Mouse (Mus musculus) heart, postnatal 0 days (tissue): ENCODE results near the gene Gm8439. TPM values are rescaled to one million over a fixed set of nuclear protein-coding genes. Genes with fewer than 3 reads are reported as not detected.

Source experiments
- ATAC-seq: fragments of 200-750 bp; cut with Nextera tagmentation; 2 replicates; pipeline ENCODE4 v1.8.0; 2017; ENCODE audit warnings: low read depth, moderate number of reproducible peaks, moderate library complexity; ENCODE audit not compliant: insufficient read depth
- DNase-seq: peaks from one replicate; pipeline ENCODE4 v3.0.0-alpha.2; 2016; ENCODE audit warnings: low spot score
- H3K27ac ChIP-seq: fragments of 300-500 bp; sonication (generic); 2 replicates; pipeline ENCODE4 v1.5.1; 2014; ENCODE audit warnings: low read depth, mild to moderate bottlenecking
- H3K27me3 ChIP-seq: fragments of 300-500 bp; sonication (generic); 2 replicates; pipeline ENCODE4 v1.6.1; 2014; ENCODE audit warnings: low read length, mixed read lengths; ENCODE audit not compliant: control insufficient read depth, insufficient read depth
- H3K36me3 ChIP-seq: fragments of 300-500 bp; sonication (generic); replicated peaks from 2 replicates; pipeline ENCODE4 v1.6.1; 2014; ENCODE audit warnings: low read length, mixed read lengths; ENCODE audit not compliant: control insufficient read depth, insufficient read depth
- H3K4me1 ChIP-seq: fragments of 300-500 bp; sonication (generic); 2 replicates; pipeline ENCODE4 v1.6.1; 2014; ENCODE audit warnings: antibody characterized with exemption; ENCODE audit not compliant: control insufficient read depth, insufficient read depth
- H3K4me2 ChIP-seq: fragments of 300-500 bp; sonication (generic); 2 replicates; pipeline ENCODE4 v1.6.1; 2014; ENCODE audit warnings: low read depth, mild to moderate bottlenecking, low read length, moderate library complexity
- H3K4me3 ChIP-seq: fragments of 300-500 bp; sonication (generic); 2 replicates; pipeline ENCODE4 v1.5.1; 2014; ENCODE audit warnings: low read depth, low read length
- H3K9ac ChIP-seq: fragments of 300-500 bp; sonication (generic); replicated peaks from 2 replicates; pipeline ENCODE4 v1.6.1; 2014; ENCODE audit warnings: low read depth, low read length, mixed read lengths
- H3K9me3 ChIP-seq: fragments of 300-500 bp; sonication (generic); replicated peaks from 2 replicates; pipeline ENCODE4 v1.6.1; 2016; ENCODE audit warnings: low read length; ENCODE audit not compliant: control insufficient read depth
- CTCF ChIP-seq: IDR thresholded peaks from 2 replicates; pipeline ENCODE4 v1.5.1; 2016; ENCODE audit warnings: antibody characterized with exemption, control low read depth, low read depth
- EP300 ChIP-seq: IDR thresholded peaks from 2 replicates; pipeline ENCODE4 v1.6.1; 2016; ENCODE audit warnings: antibody characterized with exemption, low read depth
- WGBS: fragments of 180-500 bp; shearing (Covaris S2); extraction: QIAGEN DNeasy Blood & Tissue Kit; methylation state at CpG from one replicate; pipeline ENCODE4 v1.1.7; 2014; 5-methylcytosine and 5-hydroxymethylcytosine counted together
- polyA plus RNA-seq: library from polyadenylated mRNA; unstranded; fragments of >200 nt; fragmentation: Nextera tagmentation; extraction: Ambion mirVana; gene quantifications from 2 replicates; pipeline ENCODE4 v1.2.1, GENCODE M21; 2015
- total RNA-seq: library from RNA; depleted of rRNA; stranded (reverse); fragments of >200 nt; gene quantifications from 2 replicates; pipeline ENCODE4 v1.2.3, GENCODE M21; 2014; ENCODE audit warnings: low replicate concordance

The Gm8439 gene
- total and polyA plus RNA-seq, 2 experiments from 2014 or later = 0.53 TPM; not detected in 1

DNA sequence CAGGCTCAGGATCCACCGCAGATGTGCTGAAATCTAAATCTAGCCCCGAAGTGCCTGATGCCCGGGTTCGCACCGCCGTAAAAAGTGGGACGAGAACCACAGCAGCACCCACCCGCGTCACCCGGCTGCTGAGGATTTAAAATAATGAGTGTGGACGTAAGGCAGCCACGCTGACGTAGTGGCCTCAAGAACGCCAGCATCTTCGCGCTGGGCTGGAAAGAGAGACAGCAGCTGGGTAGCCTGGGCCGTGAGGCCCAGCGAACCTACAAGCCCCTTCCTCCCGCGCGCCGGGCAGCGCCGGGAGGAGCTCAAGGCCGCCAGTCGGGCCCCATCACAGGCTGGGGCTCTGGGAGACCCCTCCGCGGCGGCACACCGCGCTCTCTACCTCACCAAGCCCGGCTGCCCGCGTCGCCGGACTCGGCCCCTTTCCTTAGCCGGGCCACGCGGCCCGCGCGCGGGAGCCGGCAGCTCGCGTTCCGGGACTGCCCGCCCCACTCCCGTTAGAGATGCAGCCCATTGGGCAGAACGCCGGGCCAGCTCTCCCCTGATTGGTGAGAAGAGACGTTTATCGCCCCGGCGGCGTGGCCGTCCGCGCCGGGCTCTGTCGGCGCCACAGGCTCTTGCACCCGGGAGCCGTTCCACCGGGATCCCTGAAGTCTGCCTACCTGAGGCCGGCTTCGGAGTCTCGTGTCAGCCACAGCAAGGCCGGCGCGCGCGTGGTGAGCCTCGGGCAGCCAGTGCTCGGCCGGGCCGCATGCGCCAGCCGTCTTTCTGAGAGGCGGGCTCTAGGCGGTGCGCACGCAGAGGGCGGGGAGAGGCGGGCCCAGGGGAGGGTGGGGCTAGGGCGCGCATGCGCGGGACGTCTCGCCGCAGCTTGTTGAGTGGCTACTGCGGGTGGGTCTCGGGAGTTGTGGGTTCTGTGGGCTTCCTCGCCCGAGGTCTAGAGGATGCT is 18.8 kb upstream of the Gm8439 start, which contains the start of gene Ctps:
Gene Ctps (minus strand): TSS at position 791 of the 952 bp plus-strand sequence.
- peak; percentile 39; the same call in 1 of the 2 replicates for TF ChIP-seq EP300
- no peak for TF ChIP-seq CTCF
- peaks cover 10% of the 10 kb centered on the region for H3K36me3 ChIP-seq
- H3K27me3 ChIP-seq = no peaks in the 10 kb centered on the region
- peak within 1 kb of the TSS; percentile 88 for H3K4me2 ChIP-seq
- DNase-seq (peak; percentile 95), ATAC-seq (peak; percentile 92)
- H3K27ac ChIP-seq = peak within 1 kb of the TSS; percentile 97
- no peaks in the 10 kb centered on the region for H3K9me3 ChIP-seq
- peak within 1 kb of the TSS; percentile 75 for H3K9ac ChIP-seq
- H3K4me1 ChIP-seq = peaks cover 37% of the 10 kb centered on the region
- H3K4me3 ChIP-seq = peak within 1 kb of the TSS; percentile 62
- under 1% methylated on average over 85 of the region's 97 CpGs for WGBS

DNA sequence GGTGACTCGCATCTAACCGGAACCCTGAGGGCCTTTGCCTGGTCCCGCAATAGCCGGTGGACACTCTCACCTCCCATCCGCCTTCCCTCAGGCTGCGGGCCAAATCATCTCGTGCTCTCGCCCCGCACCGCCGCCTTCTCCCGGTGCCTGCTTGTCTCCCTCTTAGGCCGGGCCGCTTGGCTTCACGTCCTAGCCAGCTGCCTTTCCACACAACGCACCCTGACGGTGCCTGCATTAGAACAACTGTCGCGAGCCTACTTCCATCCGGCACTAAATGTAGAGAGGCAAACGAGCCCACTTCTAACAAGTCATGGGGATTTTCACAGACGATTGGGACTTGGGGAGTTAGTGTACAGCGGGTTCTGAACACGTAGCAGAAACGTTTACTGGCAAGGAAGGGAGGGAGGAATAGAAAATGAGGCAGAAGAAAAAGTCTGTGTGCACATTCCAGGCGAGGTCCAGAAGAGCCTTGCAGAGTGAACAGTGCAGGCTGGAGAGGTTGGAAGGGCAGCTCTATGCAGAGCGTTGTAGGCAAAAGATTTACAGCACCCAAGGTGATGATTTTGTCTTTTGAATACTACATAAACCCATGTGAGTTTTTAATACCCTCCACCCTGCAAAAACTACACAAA is 18.0 kb upstream of the Gm8439 start:
- peak; percentile 43 for ATAC-seq
- 2% methylated on average over 27 of the region's 27 CpGs for WGBS

DNA sequence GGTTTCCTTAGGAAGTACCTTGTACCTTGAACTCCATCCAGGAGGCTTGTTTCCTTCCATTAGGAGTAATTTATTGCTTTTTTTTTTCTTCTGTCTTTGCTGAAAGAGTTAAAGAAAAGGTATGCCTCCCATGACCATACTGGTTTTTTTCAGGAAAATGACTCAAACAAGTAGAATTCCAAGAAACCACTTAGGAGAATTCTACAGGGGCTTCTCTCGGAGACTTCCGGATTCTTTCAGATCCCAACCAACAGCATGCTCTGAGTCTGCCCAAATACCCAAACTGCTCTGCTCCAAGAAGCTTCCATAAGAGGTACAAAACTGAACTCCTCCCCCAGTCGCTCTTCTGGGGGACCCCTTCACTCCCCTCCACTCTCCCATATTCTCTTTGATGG is 17.5 kb upstream of the Gm8439 start:
- 59% methylated on average over 3 of the region's 3 CpGs for WGBS

More for the DNA sequence above, 18.0 kb upstream of the Gm8439 start:
- Histone ChIP-seq H3K27me3 (no peaks in the 10 kb centered on the region), H3K9ac (peak overlapping the region; percentile 75), H3K27ac (peak overlapping the region; percentile 97), H3K4me1 (peaks cover 37% of the 10 kb centered on the region), H3K4me3 (peak overlapping the region; percentile 62), H3K36me3 (peaks cover 2% of the 10 kb centered on the region; the same call in 1 of the 2 replicates), H3K4me2 (peak overlapping the region; percentile 88), H3K9me3 (no peaks in the 10 kb centered on the region)
- TF ChIP-seq EP300 (no peak), CTCF (no peak)
- peak; percentile 35 for DNase-seq

DNA sequence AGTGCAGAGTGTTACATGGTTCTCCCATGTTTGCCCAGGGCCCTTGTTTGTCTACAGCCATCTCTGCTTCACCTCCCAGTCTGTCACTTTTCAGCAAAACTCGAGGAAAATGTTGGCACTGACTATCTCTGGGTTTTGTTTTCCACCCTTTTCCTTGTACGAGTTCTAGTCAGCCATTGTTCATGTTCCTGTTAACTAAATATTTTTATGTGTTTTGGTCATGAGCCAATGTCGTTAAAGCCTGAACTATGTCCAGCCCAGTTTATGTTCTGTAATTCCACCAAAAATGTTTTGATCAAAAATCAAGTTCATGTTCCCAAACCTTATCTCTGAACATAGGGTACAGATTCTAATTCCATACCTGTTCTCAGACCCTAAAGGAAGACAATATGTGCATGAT is 16.9 kb upstream of the Gm8439 start:
- Histone ChIP-seq H3K4me2 (no peak overlapping the region), H3K9me3 (no peaks in the 10 kb centered on the region), H3K4me1 (peaks cover 34% of the 10 kb centered on the region), H3K9ac (no peak overlapping the region), H3K27ac (peak overlapping the region; percentile 97), H3K4me3 (no peak overlapping the region), H3K36me3 (no peaks in the 10 kb centered on the region), H3K27me3 (no peaks in the 10 kb centered on the region)
- WGBS = 49% methylated on average over 3 of the region's 3 CpGs
- DNase-seq = no peak
- TF ChIP-seq EP300 (no peak), CTCF (no peak)
- ATAC-seq = no peak

More for the DNA sequence above, 17.5 kb upstream of the Gm8439 start:
- H3K9ac ChIP-seq = 0 out of 2 replicates have a peak overlapping the region, but pooled peaks have one; percentile 75
- H3K27ac ChIP-seq = peak overlapping the region; percentile 97
- DNase-seq = no peak
- no peaks in the 10 kb centered on the region for H3K27me3 ChIP-seq
- peak overlapping the region; percentile 88 for H3K4me2 ChIP-seq
- peaks cover 37% of the 10 kb centered on the region for H3K4me1 ChIP-seq
- H3K9me3 ChIP-seq = no peaks in the 10 kb centered on the region
- no peak for ATAC-seq
- peak overlapping the region; percentile 62; the same call in 1 of the 2 replicates for H3K4me3 ChIP-seq
- TF ChIP-seq EP300 (no peak), CTCF (no peak)
- no peaks in the 10 kb centered on the region for H3K36me3 ChIP-seq

DNA sequence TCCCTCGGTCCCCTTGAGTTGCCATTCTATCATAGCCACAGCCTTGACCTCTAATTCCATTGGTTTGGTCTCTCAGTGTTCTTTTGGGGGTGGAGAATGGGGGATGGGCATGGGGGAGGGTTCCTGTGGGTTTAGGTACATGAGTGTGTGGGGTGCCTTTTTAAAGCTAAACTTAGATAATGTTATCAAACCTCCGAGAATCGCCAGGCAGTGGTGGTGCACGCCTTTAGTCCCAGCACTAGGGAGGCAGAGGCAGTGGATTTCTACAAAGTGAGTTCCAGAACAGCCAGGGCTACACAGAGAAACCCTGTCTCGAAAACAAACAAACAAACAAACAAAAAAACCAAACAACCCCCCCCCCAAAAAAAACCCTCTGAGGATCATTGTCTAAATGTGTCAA is 7.7 kb upstream of the Gm8439 start:
- no peaks in the 10 kb centered on the region for H3K4me1 ChIP-seq
- DNase-seq = no peak
- WGBS = 45% methylated on average over 5 of the region's 5 CpGs
- no peaks in the 10 kb centered on the region for H3K9me3 ChIP-seq
- ATAC-seq = no peak
- H3K4me2 ChIP-seq = no peak overlapping the region
- no peak overlapping the region for H3K4me3 ChIP-seq
- no peaks in the 10 kb centered on the region for H3K27me3 ChIP-seq
- TF ChIP-seq CTCF (no peak), EP300 (no peak)
- no peaks in the 10 kb centered on the region for H3K36me3 ChIP-seq
- H3K9ac ChIP-seq = no peak overlapping the region
- no peak overlapping the region for H3K27ac ChIP-seq
